Mouse (Mus musculus): ENCODE data around the gene Tjp1. TPM values are rescaled to one million over a fixed set of nuclear protein-coding genes. Genes with fewer than 3 reads are reported as not detected.

The Tjp1 gene
- polyA plus RNA-seq, 1 experiment from 2014 or later: 28.3 TPM

GRCm38 (mm10) chr7:65419012-65419411 lies 108.6 kb downstream of the Tjp1 start:
- peaks cover 30% of the 10 kb centered on the region for H3K4me1 ChIP-seq (replicated peaks; ENCODE audit: insufficient read depth, low read length)
- H3K9me3 ChIP-seq (replicated peaks; ENCODE audit: low read length): no peaks in the 10 kb centered on the region
- no peak overlapping the region for H3K4me3 ChIP-seq (replicated peaks; ENCODE audit: low read depth, low read length)
- no peak for TF ChIP-seq CTCF (IDR thresholded peaks at IDR 0.05; ENCODE audit: low read depth)
- H3K27ac ChIP-seq: peak overlapping the region; percentile 69; the same call in 1 of the 2 replicates
- no peak overlapping the region for H3K9ac ChIP-seq (ENCODE audit: low read depth, low read length)
- no peak overlapping the region for H3K4me2 ChIP-seq (ENCODE audit: low read length)
- H3K36me3 ChIP-seq (ENCODE audit: insufficient read depth, low read length): no peaks in the 10 kb centered on the region
- no peak for DNase-seq (ENCODE audit: low spot score)
- H3K27me3 ChIP-seq (ENCODE audit: insufficient read depth, low read length): no peaks in the 10 kb centered on the region
- no peak for ATAC-seq (replicated peaks; ENCODE audit: low FRiP score, low read depth)
- 57% methylated on average over 3 of the region's 3 CpGs for WGBS

DNA sequence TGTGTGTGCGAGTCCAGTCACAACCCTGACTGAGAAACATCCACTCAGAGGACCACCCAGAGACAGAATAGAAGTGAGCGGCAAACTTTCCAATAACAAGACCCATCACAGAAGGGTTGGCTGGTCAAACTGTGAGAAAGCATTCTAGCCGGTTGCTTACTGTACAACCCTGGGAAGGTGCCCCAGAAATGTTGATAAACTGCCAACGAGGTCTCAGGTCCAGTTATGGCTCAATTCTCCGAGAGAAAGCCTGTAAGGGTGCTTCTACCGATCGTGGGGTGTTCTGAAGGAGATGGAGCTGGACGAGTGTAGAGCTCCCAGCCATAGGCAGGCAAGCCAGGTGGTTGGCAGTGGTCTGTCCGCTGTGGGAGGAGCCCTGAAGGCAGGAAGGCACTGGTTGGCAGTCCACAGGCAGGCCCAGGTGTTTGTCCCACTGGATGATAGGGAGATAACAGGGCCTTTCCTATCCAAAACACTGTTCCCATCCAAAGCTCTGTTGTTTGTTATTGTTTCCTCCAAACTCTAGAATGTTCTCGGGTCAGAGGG lies 109.1 kb downstream of the Tjp1 start:
- H3K9me3 ChIP-seq (replicated peaks; ENCODE audit: low read length): no peaks in the 10 kb centered on the region
- no peak for ATAC-seq (replicated peaks; ENCODE audit: low FRiP score, low read depth)
- H3K4me2 ChIP-seq (ENCODE audit: low read length): no peak overlapping the region
- TF ChIP-seq CTCF (IDR thresholded peaks at IDR 0.05; ENCODE audit: low read depth): no peak
- H3K9ac ChIP-seq (ENCODE audit: low read depth, low read length): no peak overlapping the region
- WGBS: 63% methylated on average over 10 of the region's 10 CpGs
- H3K36me3 ChIP-seq (ENCODE audit: insufficient read depth, low read length): no peaks in the 10 kb centered on the region
- peaks cover 30% of the 10 kb centered on the region for H3K4me1 ChIP-seq (replicated peaks; ENCODE audit: insufficient read depth, low read length)
- no peak for DNase-seq (ENCODE audit: low spot score)
- no peaks in the 10 kb centered on the region for H3K27me3 ChIP-seq (ENCODE audit: insufficient read depth, low read length)
- H3K4me3 ChIP-seq (replicated peaks; ENCODE audit: low read depth, low read length): no peak overlapping the region
- peak overlapping the region; percentile 69 for H3K27ac ChIP-seq

GRCm38 (mm10) chr7:65417231-65418100 lies 110.1 kb downstream of the Tjp1 start:
- H3K36me3 ChIP-seq (ENCODE audit: insufficient read depth, low read length): no peaks in the 10 kb centered on the region
- no peak overlapping the region for H3K9ac ChIP-seq (ENCODE audit: low read depth, low read length)
- no peak for TF ChIP-seq CTCF (IDR thresholded peaks at IDR 0.05; ENCODE audit: low read depth)
- no peak overlapping the region for H3K4me2 ChIP-seq (ENCODE audit: low read length)
- WGBS: 34% methylated on average over 10 of the region's 10 CpGs
- no peaks in the 10 kb centered on the region for H3K9me3 ChIP-seq (replicated peaks; ENCODE audit: low read length)
- no peak overlapping the region for H3K4me3 ChIP-seq (replicated peaks; ENCODE audit: low read depth, low read length)
- H3K27ac ChIP-seq: peak overlapping the region; percentile 69
- no peak for ATAC-seq (replicated peaks; ENCODE audit: low FRiP score, low read depth)
- peaks cover 30% of the 10 kb centered on the region for H3K4me1 ChIP-seq (replicated peaks; ENCODE audit: insufficient read depth, low read length)
- peak; percentile 93 for DNase-seq (ENCODE audit: low spot score)
- H3K27me3 ChIP-seq (ENCODE audit: insufficient read depth, low read length): no peaks in the 10 kb centered on the region

DNA sequence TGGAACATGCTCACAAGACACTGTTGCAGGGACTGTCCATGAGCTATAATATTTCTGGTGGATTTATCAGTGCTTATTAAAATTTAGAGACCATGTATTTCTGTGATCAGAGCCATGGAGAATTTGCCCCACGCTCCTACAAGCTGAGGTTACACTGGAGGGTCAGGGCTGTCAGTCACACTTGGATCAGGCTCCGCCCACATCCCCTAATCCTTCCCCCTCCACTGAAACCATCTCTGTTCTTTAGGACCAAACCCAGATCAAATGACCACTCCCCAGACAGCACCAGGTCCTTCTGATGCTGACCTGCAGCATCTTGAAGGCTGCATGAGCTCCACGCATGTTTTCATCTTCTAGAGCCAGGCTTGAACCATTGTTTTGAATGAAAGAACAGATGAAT lies 111.1 kb downstream of the Tjp1 start:
- TF ChIP-seq CTCF (IDR thresholded peaks at IDR 0.05; ENCODE audit: low read depth): no peak
- DNase-seq (ENCODE audit: low spot score): no peak
- Histone ChIP-seq H3K9ac (ENCODE audit: low read depth, low read length) (no peak overlapping the region), H3K9me3 (replicated peaks; ENCODE audit: low read length) (no peaks in the 10 kb centered on the region), H3K4me1 (replicated peaks; ENCODE audit: insufficient read depth, low read length) (peaks cover 30% of the 10 kb centered on the region), H3K4me2 (ENCODE audit: low read length) (no peak overlapping the region), H3K27ac (peak overlapping the region; percentile 58), H3K36me3 (ENCODE audit: insufficient read depth, low read length) (no peaks in the 10 kb centered on the region), H3K27me3 (ENCODE audit: insufficient read depth, low read length) (no peaks in the 10 kb centered on the region), H3K4me3 (replicated peaks; ENCODE audit: low read depth, low read length) (no peak overlapping the region)
- ATAC-seq (replicated peaks; ENCODE audit: low FRiP score, low read depth): no peak
- WGBS: 51% methylated on average over 3 of the region's 3 CpGs

DNA sequence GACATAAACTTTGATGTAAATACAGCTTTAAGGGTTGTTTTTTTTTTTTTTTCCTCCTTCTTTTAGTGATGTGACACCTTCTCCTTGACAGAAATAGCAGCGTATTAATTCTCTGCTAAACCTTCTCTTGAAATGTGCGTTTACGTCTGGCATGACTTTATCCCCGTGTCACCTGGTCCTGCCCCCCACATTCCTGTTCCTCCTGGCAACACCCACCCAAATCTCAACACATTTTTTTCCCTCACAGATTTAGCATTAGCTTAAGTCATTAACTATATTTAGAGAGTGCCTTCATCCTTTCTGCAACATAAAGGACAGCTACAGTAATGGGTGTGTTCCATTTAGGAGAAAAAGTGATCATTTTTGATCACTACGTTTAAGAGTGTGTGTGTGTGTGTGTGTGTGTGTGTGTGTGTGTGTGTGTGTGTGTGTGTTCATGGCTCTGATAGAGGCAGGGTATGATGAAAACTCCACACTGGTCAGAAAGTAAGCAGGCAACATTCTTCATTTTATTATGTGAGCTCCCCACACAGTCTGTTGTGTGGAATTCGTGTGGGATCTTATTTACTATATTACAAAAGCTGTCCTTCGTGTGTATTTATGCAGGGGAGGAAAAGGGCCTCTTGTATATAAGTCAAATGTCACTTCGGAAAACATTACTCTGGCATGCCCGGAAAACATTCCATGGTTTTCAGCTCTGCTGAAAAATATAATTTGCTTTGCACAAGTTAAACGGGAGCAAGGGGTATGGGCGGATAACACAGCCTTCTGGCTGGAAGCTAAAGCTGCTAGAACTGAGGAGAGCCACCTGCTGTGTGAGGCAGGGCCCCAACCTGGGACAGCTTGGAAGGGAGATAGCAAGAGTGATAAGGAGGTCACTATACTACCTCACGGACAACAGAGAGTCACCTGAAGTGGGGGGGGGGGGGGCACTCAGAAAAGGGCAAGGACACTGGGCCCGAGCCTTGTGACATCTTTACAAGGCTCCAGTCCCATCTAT lies 113.3 kb downstream of the Tjp1 start:
- Histone ChIP-seq H3K4me1 (replicated peaks; ENCODE audit: insufficient read depth, low read length) (peaks cover 27% of the 10 kb centered on the region), H3K27ac (peak overlapping the region; percentile 61), H3K4me2 (ENCODE audit: low read length) (no peak overlapping the region), H3K9ac (ENCODE audit: low read depth, low read length) (no peak overlapping the region), H3K36me3 (ENCODE audit: insufficient read depth, low read length) (no peaks in the 10 kb centered on the region), H3K9me3 (replicated peaks; ENCODE audit: low read length) (no peaks in the 10 kb centered on the region), H3K27me3 (ENCODE audit: insufficient read depth, low read length) (no peaks in the 10 kb centered on the region), H3K4me3 (replicated peaks; ENCODE audit: low read depth, low read length) (no peak overlapping the region)
- 36% methylated on average over 13 of the region's 13 CpGs for WGBS
- DNase-seq (ENCODE audit: low spot score) (peak; percentile 91), ATAC-seq (replicated peaks; ENCODE audit: low FRiP score, low read depth) (peak; percentile 49; the same call in 1 of the 2 replicates)
- no peak for TF ChIP-seq CTCF (IDR thresholded peaks at IDR 0.05; ENCODE audit: low read depth)

DNA sequence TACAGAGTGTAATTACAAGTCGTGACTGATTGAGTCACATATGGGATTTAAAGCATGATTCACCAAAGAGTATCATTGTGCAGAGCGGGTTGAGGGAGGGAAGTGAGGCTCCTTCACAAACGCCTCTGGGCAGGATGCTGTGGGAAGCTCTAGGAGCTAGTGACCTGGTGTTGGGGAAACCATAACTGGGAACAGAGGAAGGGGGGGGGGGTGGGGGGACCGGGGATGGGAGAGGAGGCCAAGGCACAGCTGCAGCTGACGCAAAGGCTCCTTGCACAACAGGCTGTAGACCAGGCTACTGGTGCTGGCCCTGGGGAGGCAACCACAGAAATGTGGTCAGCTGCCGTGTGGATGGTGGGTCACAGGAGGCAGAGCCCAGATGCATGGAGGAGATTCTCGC lies 116.9 kb downstream of the Tjp1 start:
- H3K27me3 ChIP-seq (ENCODE audit: insufficient read depth, low read length): no peaks in the 10 kb centered on the region
- no peak for TF ChIP-seq CTCF (IDR thresholded peaks at IDR 0.05; ENCODE audit: low read depth)
- no peak; the same call in 1 of the 2 replicates for ATAC-seq (replicated peaks; ENCODE audit: low FRiP score, low read depth)
- no peak overlapping the region for H3K9ac ChIP-seq (ENCODE audit: low read depth, low read length)
- WGBS: 49% methylated on average over 7 of the region's 7 CpGs
- DNase-seq (ENCODE audit: low spot score): no peak
- H3K27ac ChIP-seq: no peak overlapping the region
- H3K4me3 ChIP-seq (replicated peaks; ENCODE audit: low read depth, low read length): no peak overlapping the region
- H3K9me3 ChIP-seq (replicated peaks; ENCODE audit: low read length): no peaks in the 10 kb centered on the region
- H3K36me3 ChIP-seq (ENCODE audit: insufficient read depth, low read length): no peaks in the 10 kb centered on the region
- no peak overlapping the region for H3K4me2 ChIP-seq (ENCODE audit: low read length)
- H3K4me1 ChIP-seq (replicated peaks; ENCODE audit: insufficient read depth, low read length): peaks cover 9% of the 10 kb centered on the region
